8 mouse cellular contexts compared by ENCODE assay signal in the genomic region with DNA sequence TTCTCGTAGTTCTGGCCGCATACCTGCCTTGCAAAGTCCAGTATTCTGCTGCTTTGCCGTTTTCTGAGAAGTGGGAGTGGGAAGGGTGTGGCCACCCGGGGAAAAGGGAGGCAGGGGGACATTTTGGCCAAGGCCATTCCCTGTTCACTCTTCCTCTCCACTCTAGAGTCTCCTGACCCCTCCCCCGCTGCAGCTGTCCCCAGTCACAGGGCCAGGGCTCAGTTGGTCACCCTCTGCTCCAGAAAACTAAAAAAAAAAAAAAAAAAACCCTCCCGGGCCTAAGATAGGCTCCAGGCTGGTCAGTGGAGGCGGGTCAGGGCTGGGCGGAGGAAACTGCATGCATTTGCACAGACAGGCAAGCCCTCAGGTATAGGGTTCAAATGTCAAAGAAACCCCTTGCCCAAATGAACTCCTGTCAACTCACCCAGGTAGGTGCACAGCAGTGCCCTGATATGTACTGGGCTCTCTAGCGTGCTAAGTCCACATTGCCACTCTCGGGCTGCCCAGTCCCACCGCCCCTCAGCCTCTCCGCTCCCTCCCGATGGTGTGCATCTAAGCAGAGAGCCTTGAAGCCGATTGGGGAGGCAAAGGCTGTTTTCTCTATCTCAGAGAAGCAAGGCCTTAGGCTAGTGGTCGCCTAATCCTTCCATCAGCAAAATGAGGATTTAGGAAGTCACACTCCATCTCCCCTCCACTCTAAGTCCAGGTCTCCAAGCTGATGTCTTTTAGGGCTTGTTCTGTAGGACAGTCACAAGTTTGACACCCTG. TPM values are rescaled to one million over a fixed set of nuclear protein-coding genes. Genes with fewer than 3 reads are reported as not detected.
DNase-seq lines count a peak whose midpoint lies in the region; ATAC-seq and TF ChIP-seq lines count a peak whose summit lies in the region.

No protein-coding gene starts in this region.

- DNase-seq in left cerebral cortex, postnatal 4 days: peak; percentile 55
- DNase-seq in left cerebral cortex, adult 18-20 months (ENCODE audit: low spot score in 2 of 2): no peak
- DNase-seq in heart, postnatal 36 days: peak; percentile 44 to 54
- no peak for DNase-seq in spleen, postnatal 10 days (ENCODE audit: low spot score in 2 of 2)
- no peak for DNase-seq in left cerebral cortex, postnatal 25 days (ENCODE audit: low spot score in 2 of 2)

- H3K4me3 ChIP-seq in embryonic facial prominence, embryonic 13.5 days: peak overlapping the region; percentile 61
- H3K4me3 ChIP-seq in limb, embryonic 13.5 days: peak overlapping the region; percentile 62
- peak overlapping the region; percentile 100 for H3K4me3 ChIP-seq in myocyte

- 10% methylated on average over 15 of the region's 15 CpGs for WGBS in embryonic facial prominence, embryonic 13.5 days
- 12% methylated on average over 15 of the region's 15 CpGs for WGBS in limb, embryonic 13.5 days

- H3K79me2 ChIP-seq in myocyte (ENCODE audit: control insufficient read depth, insufficient read depth): peaks cover 25% of the 10 kb centered on the region

- peak overlapping the region; percentile 82 for H3K9ac ChIP-seq in embryonic facial prominence, embryonic 13.5 days
- H3K9ac ChIP-seq in limb, embryonic 13.5 days: peak overlapping the region; percentile 77

- H3K27me3 ChIP-seq in embryonic facial prominence, embryonic 13.5 days: no peaks in the 10 kb centered on the region
- H3K27me3 ChIP-seq in limb, embryonic 13.5 days: no peaks in the 10 kb centered on the region
- no peaks in the 10 kb centered on the region for H3K27me3 ChIP-seq in myocyte (ENCODE audit: control insufficient read depth, insufficient read depth, insufficient read length)

- peak overlapping the region; percentile 71 for H3ac ChIP-seq in myocyte (ENCODE audit: control insufficient read depth, insufficient read length)

- peaks cover 68% of the 10 kb centered on the region for H3K4me1 ChIP-seq in embryonic facial prominence, embryonic 13.5 days
- H3K4me1 ChIP-seq in limb, embryonic 13.5 days: peaks cover 47% of the 10 kb centered on the region

- peak overlapping the region; percentile 99 for H3K27ac ChIP-seq in embryonic facial prominence, embryonic 13.5 days
- H3K27ac ChIP-seq in limb, embryonic 13.5 days: peak overlapping the region; percentile 99

- H3K4me2 ChIP-seq in embryonic facial prominence, embryonic 13.5 days: peak overlapping the region; percentile 89
- H3K4me2 ChIP-seq in limb, embryonic 13.5 days (replicated peaks): peak overlapping the region; percentile 95
- H3K4me2 ChIP-seq in myocyte (ENCODE audit: low read depth): peak overlapping the region; percentile 100

- peaks cover 19% of the 10 kb centered on the region for H3K36me3 ChIP-seq in embryonic facial prominence, embryonic 13.5 days
- H3K36me3 ChIP-seq in limb, embryonic 13.5 days: peaks cover 20% of the 10 kb centered on the region
- peaks cover 17% of the 10 kb centered on the region for H3K36me3 ChIP-seq in myocyte (ENCODE audit: control insufficient read depth, insufficient read depth)

- TF ChIP-seq POLR2A in myocyte (IDR thresholded peaks at IDR 0.05; ENCODE audit: insufficient read length, low read depth): peak; percentile 60

- ATAC-seq in embryonic facial prominence, embryonic 13.5 days (ENCODE audit: insufficient number of reproducible peaks, insufficient read depth, low FRiP score, low TSS enrichment, low read depth): no peak
- ATAC-seq in limb, embryonic 13.5 days (ENCODE audit: low FRiP score, low read depth): no peak

- intact Hi-C loops in left cerebral cortex, postnatal 4 days (cut with DNase I): no loop called here
- intact Hi-C loops in heart, postnatal 36 days (cut with DNase I): no loop called here
- intact Hi-C loops in left cerebral cortex, postnatal 25 days (cut with DNase I): no loop called here

- no peaks in the 10 kb centered on the region for H3K9me3 ChIP-seq in embryonic facial prominence, embryonic 13.5 days
- H3K9me3 ChIP-seq in limb, embryonic 13.5 days: no peaks in the 10 kb centered on the region

TF ChIP-seq in myocyte, 11 proteins besides CTCF, POLR2A, EP300 and RAD21:
- TF ChIP-seq MYOD1 (IDR thresholded peaks at IDR 0.05; ENCODE audit: control insufficient read depth in 1 of 3, insufficient read length in 2 of 3, low read depth in 2 of 3) (peak; percentile 53 to 79 (median 70)), REST (IDR thresholded peaks at IDR 0.05; ENCODE audit: insufficient read depth, insufficient read length) (no peak), MYOG (IDR thresholded peaks at IDR 0.05; ENCODE audit: control insufficient read depth in 1 of 3, insufficient read depth in 1 of 3, insufficient read length in 2 of 3, low read depth in 2 of 3) (peak; percentile 49 to 87 (median 76)), MAX (IDR thresholded peaks at IDR 0.05; ENCODE audit: low read depth) (no peak), TCF12 (IDR thresholded peaks at IDR 0.05; ENCODE audit: insufficient read depth, poor library complexity, severe bottlenecking) (peak; percentile 57), CEBPB (IDR thresholded peaks at IDR 0.05; ENCODE audit: insufficient read depth, poor library complexity, severe bottlenecking) (no peak), POLR2AphosphoS2 (IDR thresholded peaks at IDR 0.05; ENCODE audit: insufficient read length, low read depth) (peak; percentile 72)

RNA-seq across cellular contexts. Expression of a gene that starts 0.7 kb away (rescaled TPM):
- total RNA-seq in left cerebral cortex, postnatal 4 days (2021): 10 to 100 TPM; 25.2 to 29.4 TPM
- total RNA-seq in left cerebral cortex, adult 18-20 months (2021): 10 to 100 TPM; 26.4 to 26.8 TPM
- 2,193 and 2,304 TPM in 2 replicates for polyA plus RNA-seq in embryonic facial prominence, embryonic 13.5 days (2015; fragmentation: Nextera tagmentation; extraction: Ambion mirVana)
- total RNA-seq in heart, postnatal 36 days (2021): 100 to 1,000 TPM; 180 to 208 TPM
- polyA plus RNA-seq in limb, embryonic 13.5 days (2015; fragmentation: Nextera tagmentation; extraction: Ambion mirVana): 1,866 and 1,947 TPM in 2 replicates
- polyA plus RNA-seq in myocyte (2012; fragmentation: generic; extraction: Trizol): 13,722 TPM
- 10 to 100 TPM; 19.6 to 21.3 TPM for total RNA-seq in left cerebral cortex, postnatal 25 days (2021)

RNA-seq across cellular contexts. Expression of a gene that starts 7.5 kb away (rescaled TPM):
- total RNA-seq in left cerebral cortex, postnatal 4 days (2021): 10 to 100 TPM; 46.5 to 47.8 TPM
- total RNA-seq in left cerebral cortex, adult 18-20 months (2021): 10 to 100 TPM; 37.3 to 44.0 TPM
- 54.1 and 57.4 TPM in 2 replicates for polyA plus RNA-seq in embryonic facial prominence, embryonic 13.5 days (2015; fragmentation: Nextera tagmentation; extraction: Ambion mirVana)
- total RNA-seq in heart, postnatal 36 days (2021): 10 to 100 TPM; 14.2 to 16.2 TPM
- polyA plus RNA-seq in limb, embryonic 13.5 days (2015; fragmentation: Nextera tagmentation; extraction: Ambion mirVana): 55.7 and 60.0 TPM in 2 replicates
- 101 TPM for polyA plus RNA-seq in myocyte (2012; fragmentation: generic; extraction: Trizol)
- 10 to 100 TPM; 37.7 to 37.9 TPM for total RNA-seq in left cerebral cortex, postnatal 25 days (2021)

RNA-seq across cellular contexts. Expression of a gene that starts 13.5 kb away (rescaled TPM):
- 100 to 1,000 TPM; 107 to 117 TPM for total RNA-seq in left cerebral cortex, postnatal 4 days (2021)
- 100 to 1,000 TPM; 178 to 191 TPM for total RNA-seq in left cerebral cortex, adult 18-20 months (2021)
- polyA plus RNA-seq in embryonic facial prominence, embryonic 13.5 days (2015; fragmentation: Nextera tagmentation; extraction: Ambion mirVana): 18.7 and 23.2 TPM in 2 replicates
- under 1 TPM; 0.60 to 0.78 TPM for total RNA-seq in heart, postnatal 36 days (2021)
- 19.1 and 20.3 TPM in 2 replicates for polyA plus RNA-seq in limb, embryonic 13.5 days (2015; fragmentation: Nextera tagmentation; extraction: Ambion mirVana)
- 33.1 TPM for polyA plus RNA-seq in myocyte (2012; fragmentation: generic; extraction: Trizol)
- 100 to 1,000 TPM; 165 to 180 TPM for total RNA-seq in left cerebral cortex, postnatal 25 days (2021)

RNA-seq across cellular contexts. Expression of a gene that starts 20.3 kb away (rescaled TPM):
- 100 to 1,000 TPM in 1 of 2 experiments, 10 to 100 TPM in 1; 98.7 to 106 TPM for total RNA-seq in left cerebral cortex, postnatal 4 days (2021)
- 10 to 100 TPM; 11.0 to 11.3 TPM for total RNA-seq in left cerebral cortex, adult 18-20 months (2021)
- 37.8 and 38.7 TPM in 2 replicates for polyA plus RNA-seq in embryonic facial prominence, embryonic 13.5 days (2015; fragmentation: Nextera tagmentation; extraction: Ambion mirVana)
- total RNA-seq in heart, postnatal 36 days (2021): 10 to 100 TPM; 36.7 to 40.3 TPM
- 42.0 and 50.2 TPM in 2 replicates for polyA plus RNA-seq in limb, embryonic 13.5 days (2015; fragmentation: Nextera tagmentation; extraction: Ambion mirVana)
- polyA plus RNA-seq in myocyte (2012; fragmentation: generic; extraction: Trizol): 19.9 TPM
- total RNA-seq in left cerebral cortex, postnatal 25 days (2021): 10 to 100 TPM; 16.4 to 16.8 TPM

RNA-seq across cellular contexts. Expression of a gene that starts 27.6 kb away (rescaled TPM):
- total RNA-seq in left cerebral cortex, postnatal 4 days (2021): 1 to 10 TPM; 5.4 to 6.0 TPM
- total RNA-seq in left cerebral cortex, adult 18-20 months (2021): 10 to 100 TPM; 33.8 to 39.9 TPM
- 53.3 and 54.4 TPM in 2 replicates for polyA plus RNA-seq in embryonic facial prominence, embryonic 13.5 days (2015; fragmentation: Nextera tagmentation; extraction: Ambion mirVana)
- total RNA-seq in heart, postnatal 36 days (2021): 1 to 10 TPM; 5.8 to 6.5 TPM
- polyA plus RNA-seq in limb, embryonic 13.5 days (2015; fragmentation: Nextera tagmentation; extraction: Ambion mirVana): 43.7 and 51.3 TPM in 2 replicates
- 11.1 TPM for polyA plus RNA-seq in myocyte (2012; fragmentation: generic; extraction: Trizol)
- 10 to 100 TPM; 20.4 to 24.3 TPM for total RNA-seq in left cerebral cortex, postnatal 25 days (2021)

Comparison
In these comparisons a context has a peak if more than half of its experiments do, and no peak if none do; other contexts are left out.
1. DNase-seq: peak in left cerebral cortex, postnatal 4 days (single experiment) and heart, postnatal 36 days (2 of 2); none in left cerebral cortex, adult 18-20 months (0 of 2), spleen, postnatal 10 days (0 of 2) and left cerebral cortex, postnatal 25 days (0 of 2).
2. RNA of a gene that starts 0.7 kb away (total RNA-seq): 180 to 208 TPM in heart, postnatal 36 days; 25.2 to 29.4 TPM in left cerebral cortex, postnatal 4 days, 26.4 to 26.8 TPM in left cerebral cortex, adult 18-20 months and 19.6 to 21.3 TPM in left cerebral cortex, postnatal 25 days; every median in the first group is over 4 times any median in the second.
3. RNA of a gene that starts 13.5 kb away (total RNA-seq): 178 to 191 TPM in left cerebral cortex, adult 18-20 months, 165 to 180 TPM in left cerebral cortex, postnatal 25 days and 107 to 117 TPM in left cerebral cortex, postnatal 4 days; 0.60 to 0.78 TPM in heart, postnatal 36 days; every median in the first group is over 10 times any median in the second.
4. Peak in every context shown above with its lines, with median percentiles within 50 percentile points of each other: H3K4me2 ChIP-seq and H3K4me3 ChIP-seq.